Mouse (Mus musculus): ENCODE results near the gene Nsun7. TPM values are rescaled to one million over a fixed set of nuclear protein-coding genes. Genes with fewer than 3 reads are reported as not detected.

Nsun7 gene
- polyA plus RNA-seq (2015; fragmentation: Nextera tagmentation; extraction: Ambion mirVana), result 0.24 and 0.69 TPM in 2 replicates

DNA sequence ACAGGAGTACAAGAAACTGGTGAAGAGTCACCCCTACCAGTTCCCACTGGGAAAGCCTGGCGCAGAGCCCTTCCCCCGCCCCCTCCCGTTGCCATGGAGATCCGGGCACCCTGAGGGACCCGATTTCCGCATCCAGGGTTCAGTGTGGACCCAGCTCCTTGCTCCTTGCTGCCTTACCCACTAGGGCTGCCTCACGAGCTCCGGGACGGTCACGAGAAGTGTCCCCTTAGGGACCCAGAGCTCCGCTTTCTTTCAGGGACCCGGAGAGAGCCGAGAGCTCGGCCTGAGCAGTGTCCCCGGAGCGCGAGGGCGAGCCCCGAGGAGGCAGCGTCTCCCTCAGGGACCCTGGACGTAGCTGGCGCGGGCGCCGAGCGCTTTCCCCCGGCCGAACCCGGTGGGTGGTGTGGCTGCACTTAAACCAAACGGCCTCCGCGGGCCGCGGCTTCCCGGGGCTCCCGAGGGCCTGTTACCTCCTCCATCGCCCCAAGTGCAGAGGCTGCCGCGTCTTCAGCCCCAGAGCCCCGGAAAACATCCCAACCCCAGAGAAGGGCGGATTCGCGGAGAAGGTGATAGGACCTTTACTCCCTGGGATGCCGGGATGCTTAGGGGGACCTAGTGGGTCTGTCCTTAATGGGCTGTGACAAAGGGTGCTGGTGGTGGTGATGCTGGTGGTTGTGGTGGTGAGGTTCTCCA is at the start of gene Nsun7:
Nsun7 (plus strand) TSS at position 142 of the 693 bp plus-strand sequence.
- Histone ChIP-seq H3K9me3 (ENCODE audit: low read length) (no peaks in the 10 kb centered on the region), H3K36me3 (ENCODE audit: insufficient read depth, low read length) (no peaks in the 10 kb centered on the region), H3K4me1 (ENCODE audit: insufficient read depth, low read length) (peaks cover 3% of the 10 kb centered on the region; the same call in 1 of the 2 replicates), H3K4me2 (replicated peaks; ENCODE audit: low read depth, low read length) (peak within 1 kb of the TSS; percentile 84), H3K27me3 (ENCODE audit: insufficient read depth, low read length) (no peaks in the 10 kb centered on the region), H3K27ac (ENCODE audit: low read length) (no peak within 1 kb of the TSS), H3K9ac (replicated peaks; ENCODE audit: low read length) (peak within 1 kb of the TSS; percentile 73), H3K4me3 (ENCODE audit: low read length) (peak within 1 kb of the TSS; percentile 64)
- WGBS, result 1% methylated on average over 43 of the region's 44 CpGs
- ATAC-seq (ENCODE audit: low FRiP score, low TSS enrichment), result peak; percentile 86

DNA sequence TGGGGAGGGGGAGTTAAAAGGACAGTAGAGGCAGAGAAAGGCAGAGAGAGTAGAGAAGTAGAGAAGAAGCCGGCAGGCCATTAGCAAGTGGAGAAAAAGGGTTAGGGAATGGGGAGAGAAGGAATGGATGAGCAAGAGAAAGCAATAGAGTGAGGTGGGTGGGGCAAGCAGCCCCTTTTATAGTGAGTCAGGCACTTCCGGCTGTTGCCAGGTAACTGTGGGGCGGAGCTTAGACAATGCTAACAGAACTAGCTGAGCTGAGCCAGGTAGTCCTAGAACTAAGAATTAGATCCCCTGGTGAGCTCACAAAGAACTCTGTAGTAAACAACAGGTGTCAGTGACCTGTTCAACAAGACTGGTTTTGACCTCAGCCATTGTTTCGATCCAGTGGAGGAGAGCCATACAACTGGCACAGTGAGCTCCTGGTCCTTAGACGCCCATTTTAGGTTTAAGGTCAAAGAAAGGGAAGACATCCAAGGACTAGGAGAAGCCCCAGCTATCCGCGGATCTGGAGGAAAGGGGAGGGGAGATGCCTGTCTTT is 45.2 kb upstream of the Nsun7 start:
- Histone ChIP-seq H3K27ac (ENCODE audit: low read length) (no peak overlapping the region), H3K36me3 (ENCODE audit: insufficient read depth, low read length) (no peaks in the 10 kb centered on the region), H3K9me3 (ENCODE audit: low read length) (no peaks in the 10 kb centered on the region), H3K4me2 (replicated peaks; ENCODE audit: low read depth, low read length) (no peak overlapping the region), H3K9ac (replicated peaks; ENCODE audit: low read length) (no peak overlapping the region), H3K4me3 (ENCODE audit: low read length) (no peak overlapping the region), H3K4me1 (ENCODE audit: insufficient read depth, low read length) (peaks cover 11% of the 10 kb centered on the region), H3K27me3 (ENCODE audit: insufficient read depth, low read length) (no peaks in the 10 kb centered on the region)
- WGBS, result 64% methylated on average over 7 of the region's 7 CpGs
- ATAC-seq (ENCODE audit: low FRiP score, low TSS enrichment), result no peak

DNA sequence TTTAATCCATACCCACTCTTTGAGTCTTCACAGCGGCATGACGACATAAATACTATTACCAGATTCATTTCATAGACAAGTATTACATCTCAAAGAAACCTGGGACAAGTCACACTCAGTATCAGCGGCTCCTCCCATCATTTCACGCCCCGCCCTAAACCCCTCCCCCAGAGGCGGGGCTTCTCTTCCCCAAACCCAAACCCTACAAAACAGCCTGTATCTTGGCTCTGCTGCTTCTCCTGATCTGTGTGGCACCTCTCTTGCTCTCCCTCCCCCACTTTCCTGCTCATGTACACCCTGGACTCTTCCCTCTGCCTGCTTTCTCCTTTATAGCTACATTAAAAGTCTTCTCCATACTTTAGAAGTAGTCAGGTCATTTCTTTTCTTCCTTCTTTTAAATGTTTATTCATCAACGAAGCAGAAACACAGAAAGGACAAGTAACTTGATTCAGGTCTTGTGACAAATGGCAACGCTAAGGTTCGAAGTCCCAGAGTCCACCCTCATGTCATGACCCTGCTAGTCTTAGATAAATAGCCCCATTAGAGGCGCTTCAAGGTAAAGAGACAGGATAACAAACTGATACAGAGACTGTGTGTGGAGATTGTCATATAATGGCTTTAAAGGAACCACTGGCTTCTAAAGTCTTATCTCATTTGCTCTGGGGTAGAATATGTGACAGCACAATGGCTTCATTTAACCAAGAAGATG is 44.0 kb upstream of the Nsun7 start:
- H3K4me1 ChIP-seq (ENCODE audit: insufficient read depth, low read length), result peaks cover 14% of the 10 kb centered on the region
- 52% methylated on average over 10 of the region's 10 CpGs for WGBS
- H3K4me2 ChIP-seq (replicated peaks; ENCODE audit: low read depth, low read length), result no peak overlapping the region

DNA sequence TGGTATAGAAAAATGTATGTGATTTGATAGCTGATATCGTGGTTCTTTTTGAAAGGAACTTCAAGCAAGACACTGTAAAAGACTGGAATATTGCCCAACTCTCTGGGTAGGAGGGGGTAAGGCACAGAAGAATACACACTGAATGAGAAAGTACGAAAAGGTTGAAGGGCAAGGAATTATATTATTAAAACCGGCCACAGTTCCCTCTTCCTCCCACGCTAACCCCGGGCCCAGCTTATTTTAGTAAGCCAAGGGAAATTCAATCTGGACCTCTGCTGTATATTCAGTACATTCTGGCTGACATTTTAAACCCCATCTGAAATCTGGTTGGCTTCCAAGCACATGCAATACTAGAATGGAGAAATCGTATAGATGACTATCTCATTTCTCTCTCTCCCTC is 40.0 kb upstream of the Nsun7 start:
- Histone ChIP-seq H3K4me3 (ENCODE audit: low read length) (no peak overlapping the region), H3K27ac (ENCODE audit: low read length) (no peak overlapping the region), H3K4me1 (ENCODE audit: insufficient read depth, low read length) (peaks cover 14% of the 10 kb centered on the region), H3K9ac (replicated peaks; ENCODE audit: low read length) (no peak overlapping the region), H3K36me3 (ENCODE audit: insufficient read depth, low read length) (no peaks in the 10 kb centered on the region), H3K4me2 (replicated peaks; ENCODE audit: low read depth, low read length) (peak overlapping the region; percentile 22), H3K9me3 (ENCODE audit: low read length) (no peaks in the 10 kb centered on the region), H3K27me3 (ENCODE audit: insufficient read depth, low read length) (no peaks in the 10 kb centered on the region)
- WGBS, result 18% methylated on average over 6 of the region's 6 CpGs
- ATAC-seq (ENCODE audit: low FRiP score, low TSS enrichment), result peak; percentile 14; the same call in 1 of the 2 replicates

More for the DNA sequence above, 44.0 kb upstream of the Nsun7 start:
- Histone ChIP-seq H3K27ac (ENCODE audit: low read length) (no peak overlapping the region), H3K36me3 (ENCODE audit: insufficient read depth, low read length) (no peaks in the 10 kb centered on the region), H3K4me3 (ENCODE audit: low read length) (no peak overlapping the region), H3K27me3 (ENCODE audit: insufficient read depth, low read length) (no peaks in the 10 kb centered on the region), H3K9me3 (ENCODE audit: low read length) (no peaks in the 10 kb centered on the region), H3K9ac (replicated peaks; ENCODE audit: low read length) (no peak overlapping the region)
- ATAC-seq (ENCODE audit: low FRiP score, low TSS enrichment), result no peak

DNA sequence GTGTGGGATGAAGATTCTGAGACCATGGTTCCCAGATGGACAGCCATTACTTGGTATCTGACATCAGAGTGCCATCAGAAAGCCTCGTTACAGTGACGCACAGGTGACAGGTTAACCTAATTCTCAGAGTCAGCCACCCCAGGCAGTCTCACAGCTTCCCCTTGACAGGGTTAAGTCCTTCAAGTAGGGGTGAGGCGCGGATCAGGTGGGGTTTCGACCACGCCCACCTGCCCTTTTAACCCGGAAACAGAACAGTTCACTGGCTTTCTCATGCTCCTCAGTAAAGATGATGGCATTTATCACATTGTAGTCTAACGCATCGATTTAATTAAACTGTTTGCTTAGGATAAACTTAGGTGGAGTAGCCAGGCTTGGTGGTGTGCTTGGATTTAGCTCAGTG is 39.1 kb upstream of the Nsun7 start:
- Histone ChIP-seq H3K27me3 (ENCODE audit: insufficient read depth, low read length) (no peaks in the 10 kb centered on the region), H3K4me3 (ENCODE audit: low read length) (no peak overlapping the region), H3K9me3 (ENCODE audit: low read length) (no peaks in the 10 kb centered on the region), H3K4me2 (replicated peaks; ENCODE audit: low read depth, low read length) (no peak overlapping the region), H3K27ac (ENCODE audit: low read length) (no peak overlapping the region), H3K9ac (replicated peaks; ENCODE audit: low read length) (no peak overlapping the region), H3K36me3 (ENCODE audit: insufficient read depth, low read length) (no peaks in the 10 kb centered on the region), H3K4me1 (ENCODE audit: insufficient read depth, low read length) (peaks cover 14% of the 10 kb centered on the region)
- WGBS, result 71% methylated on average over 9 of the region's 9 CpGs
- no peak for ATAC-seq (ENCODE audit: low FRiP score, low TSS enrichment)

DNA sequence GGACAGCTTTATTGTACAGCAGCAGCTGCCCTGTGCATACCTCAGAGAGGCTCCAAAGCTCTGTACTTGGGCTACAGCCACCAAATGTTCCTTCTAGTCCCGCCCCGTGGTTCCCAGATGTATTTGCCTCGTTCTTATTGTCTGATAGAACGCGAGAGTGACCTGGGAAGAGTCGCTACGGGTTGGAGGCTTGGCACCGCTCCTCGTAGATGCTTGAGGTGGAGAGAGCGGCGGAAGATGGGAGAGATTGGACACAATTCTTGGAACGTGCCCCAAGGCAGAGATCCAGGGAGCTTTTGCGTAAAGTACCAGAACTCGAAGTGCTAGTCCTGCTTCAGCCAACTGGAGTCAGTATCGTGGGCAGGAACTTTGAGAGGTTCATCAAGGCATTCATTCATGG is 36.8 kb upstream of the Nsun7 start:
- H3K27me3 ChIP-seq (ENCODE audit: insufficient read depth, low read length), result no peaks in the 10 kb centered on the region
- 91% methylated on average over 15 of the region's 15 CpGs for WGBS

DNA sequence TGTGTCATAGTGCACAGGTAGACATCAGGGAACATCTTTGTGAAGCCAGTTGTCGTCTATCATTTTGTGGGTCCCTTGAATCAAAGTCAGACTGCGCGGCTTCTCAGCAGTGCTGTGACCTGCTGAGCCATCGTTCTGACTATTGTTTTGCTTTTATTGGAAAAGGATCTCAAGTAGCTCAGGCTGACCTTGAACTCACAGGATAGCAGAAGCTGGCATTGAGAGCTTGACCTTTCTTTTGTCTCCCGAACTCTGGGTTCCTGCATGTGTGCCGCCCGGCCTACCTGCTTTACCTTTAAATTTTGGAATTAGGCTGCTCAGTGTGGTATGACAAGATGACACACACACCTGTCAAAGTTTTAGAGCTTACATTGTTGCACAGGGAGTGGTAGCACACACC is 33.2 kb upstream of the Nsun7 start:
- Histone ChIP-seq H3K9me3 (ENCODE audit: low read length) (no peaks in the 10 kb centered on the region), H3K36me3 (ENCODE audit: insufficient read depth, low read length) (no peaks in the 10 kb centered on the region), H3K4me2 (replicated peaks; ENCODE audit: low read depth, low read length) (no peak overlapping the region), H3K27me3 (ENCODE audit: insufficient read depth, low read length) (no peaks in the 10 kb centered on the region), H3K27ac (ENCODE audit: low read length) (no peak overlapping the region), H3K4me3 (ENCODE audit: low read length) (no peak overlapping the region), H3K9ac (replicated peaks; ENCODE audit: low read length) (no peak overlapping the region), H3K4me1 (ENCODE audit: insufficient read depth, low read length) (no peaks in the 10 kb centered on the region)
- 90% methylated on average over 7 of the region's 7 CpGs for WGBS
- no peak for ATAC-seq (ENCODE audit: low FRiP score, low TSS enrichment)

More for the DNA sequence above, 36.8 kb upstream of the Nsun7 start:
- Histone ChIP-seq H3K4me1 (ENCODE audit: insufficient read depth, low read length) (peaks cover 14% of the 10 kb centered on the region), H3K4me3 (ENCODE audit: low read length) (no peak overlapping the region), H3K9ac (replicated peaks; ENCODE audit: low read length) (no peak overlapping the region), H3K27ac (ENCODE audit: low read length) (no peak overlapping the region), H3K9me3 (ENCODE audit: low read length) (no peaks in the 10 kb centered on the region), H3K36me3 (ENCODE audit: insufficient read depth, low read length) (no peaks in the 10 kb centered on the region), H3K4me2 (replicated peaks; ENCODE audit: low read depth, low read length) (no peak overlapping the region)
- no peak for ATAC-seq (ENCODE audit: low FRiP score, low TSS enrichment)

DNA sequence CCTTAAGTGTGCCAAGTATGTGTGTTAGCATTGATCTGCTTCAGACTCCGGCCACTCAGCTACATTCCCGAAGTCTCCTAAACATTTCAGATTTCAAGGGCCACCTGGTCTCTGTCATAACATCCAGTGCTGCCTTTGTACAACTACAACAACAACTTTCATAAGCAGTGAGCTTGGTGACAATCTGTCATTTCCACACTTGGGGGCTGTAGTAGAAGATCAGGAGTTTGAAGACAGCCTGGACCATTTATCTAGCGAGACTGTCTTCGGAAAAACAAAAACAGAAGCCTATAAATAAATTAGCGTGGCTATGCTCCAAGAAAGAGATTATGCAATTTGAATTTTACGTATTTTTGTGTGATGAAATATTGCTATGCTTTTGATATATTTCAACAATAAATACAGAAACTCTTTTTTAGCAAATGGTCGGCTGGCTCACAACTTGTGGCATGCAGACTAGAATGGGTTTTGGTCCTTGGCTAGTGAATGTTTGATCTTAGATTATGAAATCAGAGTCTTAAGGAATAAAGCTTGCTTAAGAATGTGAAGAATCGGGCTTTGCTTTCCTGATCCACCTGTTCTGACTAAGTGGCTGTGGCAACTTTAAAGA is 27.9 kb upstream of the Nsun7 start:
- no peak overlapping the region for H3K4me3 ChIP-seq (ENCODE audit: low read length)
- no peaks in the 10 kb centered on the region for H3K4me1 ChIP-seq (ENCODE audit: insufficient read depth, low read length)
- no peak overlapping the region for H3K4me2 ChIP-seq (replicated peaks; ENCODE audit: low read depth, low read length)
- no peak for ATAC-seq (ENCODE audit: low FRiP score, low TSS enrichment)
- no peak overlapping the region for H3K9ac ChIP-seq (replicated peaks; ENCODE audit: low read length)
- no peaks in the 10 kb centered on the region for H3K36me3 ChIP-seq (ENCODE audit: insufficient read depth, low read length)
- H3K27ac ChIP-seq (ENCODE audit: low read length), result no peak overlapping the region
- WGBS, result 80% methylated on average over 8 of the region's 8 CpGs
- no peaks in the 10 kb centered on the region for H3K9me3 ChIP-seq (ENCODE audit: low read length)
- no peaks in the 10 kb centered on the region for H3K27me3 ChIP-seq (ENCODE audit: insufficient read depth, low read length)

DNA sequence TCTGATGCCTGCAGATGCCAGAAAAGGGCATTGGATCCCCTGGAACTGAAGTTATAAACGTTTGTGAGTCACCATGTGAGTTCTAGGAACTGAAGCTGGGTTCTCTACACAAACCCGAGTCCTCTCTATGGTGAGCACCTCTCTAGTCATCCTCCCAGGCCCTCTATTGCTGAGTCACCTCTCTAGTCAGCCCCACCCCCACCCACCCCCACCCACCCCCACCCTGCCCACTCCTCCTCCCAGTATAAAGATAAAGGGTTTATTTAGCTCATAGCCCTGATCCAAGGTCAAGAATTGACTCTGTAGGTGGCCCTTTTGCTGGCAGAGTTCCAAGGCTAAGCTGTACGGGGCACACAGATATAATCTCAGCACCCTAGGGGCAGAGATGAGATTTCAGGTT is 27.2 kb upstream of the Nsun7 start:
- no peaks in the 10 kb centered on the region for H3K9me3 ChIP-seq (ENCODE audit: low read length)
- no peaks in the 10 kb centered on the region for H3K36me3 ChIP-seq (ENCODE audit: insufficient read depth, low read length)
- no peak overlapping the region for H3K4me2 ChIP-seq (replicated peaks; ENCODE audit: low read depth, low read length)
- no peak overlapping the region for H3K4me3 ChIP-seq (ENCODE audit: low read length)
- H3K9ac ChIP-seq (replicated peaks; ENCODE audit: low read length), result no peak overlapping the region
- no peaks in the 10 kb centered on the region for H3K4me1 ChIP-seq (ENCODE audit: insufficient read depth, low read length)
- H3K27ac ChIP-seq (ENCODE audit: low read length), result no peak overlapping the region
- no peaks in the 10 kb centered on the region for H3K27me3 ChIP-seq (ENCODE audit: insufficient read depth, low read length)
- no peak for ATAC-seq (ENCODE audit: low FRiP score, low TSS enrichment)
- 64% methylated on average over 3 of the region's 3 CpGs for WGBS

Data from kidney, embryonic 16.5 days (tissue).